Mouse (Mus musculus): ENCODE data around the gene Trim68. TPM values are rescaled to one million over a fixed set of nuclear protein-coding genes. Genes with fewer than 3 reads are reported as not detected.

Gene Trim68
- 10.8 and 13.9 TPM in 2 replicates for polyA plus RNA-seq (2012; rRNA removed)

GRCm38 (mm10) chr7:102686944-102687501 lies at the start of gene Trim68:
Gene Trim68, minus strand, starts transcription at chr7:102687327.

DNA sequence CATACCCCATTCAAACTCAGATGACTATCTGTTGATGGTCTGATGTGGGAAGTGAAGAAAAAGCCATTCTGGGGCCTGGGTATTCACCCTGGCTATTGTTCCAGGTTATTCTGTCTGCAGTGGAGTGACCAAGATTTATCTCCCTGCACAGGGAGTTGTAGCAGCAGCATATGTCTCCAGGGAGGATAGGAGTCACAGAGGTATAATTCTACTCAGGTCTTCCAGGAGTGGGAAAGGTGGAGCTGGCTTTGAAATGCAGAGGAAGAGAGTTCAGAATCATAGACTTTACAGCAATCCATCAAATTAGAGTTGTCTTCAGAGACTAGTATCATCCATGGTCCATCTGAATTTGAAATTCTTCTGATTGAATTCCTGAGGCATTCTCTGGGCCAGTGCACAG lies 40.3 kb upstream of the Trim68 start, which contains the start of gene Olfr559:
Olfr559 (minus strand) TSS at position 101 of the 400 bp plus-strand sequence.

GRCm38 (mm10) chr7:102718970-102719369 lies 31.8 kb upstream of the Trim68 start, which contains the start of gene Olfr33:
Gene Olfr33, minus strand, starts transcription at chr7:102719070.

DNA sequence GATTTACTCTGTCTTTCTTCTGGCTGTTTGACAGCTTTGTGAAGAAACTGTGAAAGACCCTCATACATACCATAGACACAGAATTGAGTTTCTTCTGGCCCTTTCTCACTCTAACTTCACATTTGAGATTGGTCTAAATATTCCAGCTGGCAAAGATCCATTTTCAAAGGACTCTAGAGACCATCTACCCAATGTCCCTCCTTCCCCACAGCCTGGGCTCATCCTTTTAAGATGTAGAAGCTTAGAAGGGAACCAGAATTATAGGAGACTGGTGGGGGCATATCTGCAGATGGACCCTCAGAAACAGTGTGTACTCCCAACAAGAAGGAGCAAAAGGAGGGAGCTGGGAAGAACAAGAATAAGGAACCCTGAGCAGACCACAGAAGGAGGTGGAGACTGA lies 14.8 kb upstream of the Trim68 start, which contains the start of gene Olfr558:
Olfr558 (plus strand) TSS at position 301 of the 400 bp plus-strand sequence.

DNA sequence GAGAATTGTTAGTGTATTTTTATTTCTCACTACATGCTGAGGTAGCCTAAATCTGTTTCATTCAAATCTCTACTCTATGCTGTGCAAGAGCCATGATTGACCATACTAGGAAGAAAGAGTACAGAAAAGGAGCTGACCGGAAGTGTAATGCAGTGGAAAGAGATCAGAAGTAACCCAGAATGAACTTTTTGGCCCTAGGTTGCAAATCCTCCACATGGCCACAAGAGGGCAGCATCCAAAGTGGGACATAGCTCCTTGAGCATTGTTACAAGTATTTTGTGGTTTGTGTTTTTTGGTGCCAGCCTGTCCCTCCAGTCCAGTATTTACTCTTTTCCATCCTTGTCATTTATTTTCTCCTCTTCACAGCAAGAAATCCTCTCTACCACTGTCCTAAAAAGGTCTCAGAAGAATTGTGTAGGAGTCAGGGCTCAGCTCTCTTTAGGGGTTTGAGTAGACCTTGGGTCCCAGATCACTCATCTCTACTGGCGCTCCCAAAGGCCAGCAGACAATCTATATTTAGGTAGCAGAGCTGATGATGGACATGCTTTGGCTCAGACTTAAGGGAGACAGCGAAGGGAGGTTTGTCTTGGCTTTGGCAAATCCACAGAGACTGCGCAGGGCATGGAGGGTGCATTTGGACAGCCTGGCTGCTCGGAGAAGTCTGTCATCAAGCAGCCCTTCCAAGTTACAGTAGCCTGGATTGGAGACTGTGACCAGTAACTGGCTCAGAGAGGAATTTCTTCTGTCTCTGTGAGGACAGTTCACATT lies 8.4 kb upstream of the Trim68 start, which contains the start of gene Olfr557:
Olfr557 (plus strand) TSS at position 553 of the 768 bp plus-strand sequence.

GRCm38 (mm10) chr7:102664599-102664998 lies 22.5 kb downstream of the Trim68 start, which contains the start of gene Olfr556:
Gene Olfr556, plus strand, starts transcription at chr7:102664899.

GRCm38 (mm10) chr7:102658523-102658922 lies 28.6 kb downstream of the Trim68 start, which contains the start of gene Olfr555:
Gene Olfr555, plus strand, starts transcription at chr7:102658823.

DNA sequence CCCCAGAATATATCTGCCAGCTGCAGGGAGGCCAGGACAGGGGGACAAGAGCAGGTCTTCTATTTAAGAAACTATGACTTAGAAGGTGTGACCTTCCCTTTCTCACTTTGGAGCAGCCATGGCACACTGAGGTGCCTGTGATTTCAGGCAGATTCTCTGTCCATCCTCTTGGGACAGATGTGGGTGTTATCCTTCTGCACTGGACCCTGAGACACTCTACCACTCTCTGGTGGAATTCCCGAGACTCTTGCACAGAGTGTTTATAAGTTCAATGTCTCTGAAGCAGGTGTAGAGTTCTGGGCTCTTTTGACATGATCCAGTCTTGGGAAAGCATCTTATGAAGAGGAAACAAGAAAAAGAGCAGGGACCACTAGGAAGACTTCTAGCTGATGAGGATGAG lies 49.0 kb downstream of the Trim68 start, which contains the start of gene Olfr554:
Olfr554 (plus strand) TSS at position 301 of the 400 bp plus-strand sequence.

Other genes starting within 250 kb of the Trim68 start
- gene Rrm1, start 245.6 kb downstream of the Trim68 start, polyA plus RNA-seq (2012; rRNA removed) = 6.2 and 7.1 TPM in 2 replicates
- not detected in 2 replicates for gene Olfr543, start 205.6 kb downstream of the Trim68 start, polyA plus RNA-seq (2012; rRNA removed)
- not detected in 2 replicates for gene Olfr544, start 199.0 kb downstream of the Trim68 start, polyA plus RNA-seq (2012; rRNA removed)
- gene Olfr545, start 187.8 kb downstream of the Trim68 start, polyA plus RNA-seq (2012; rRNA removed) = not detected in 2 replicates
- not detected in 2 replicates for gene Olfr547, start 152.6 kb downstream of the Trim68 start, polyA plus RNA-seq (2012; rRNA removed)
- not detected in 2 replicates for gene Olfr548-ps1, start 146.4 kb downstream of the Trim68 start, polyA plus RNA-seq (2012; rRNA removed)
- not detected in 2 replicates for gene Olfr549, start 137.5 kb downstream of the Trim68 start, polyA plus RNA-seq (2012; rRNA removed)
- 3.3 and 3.5 TPM in 2 replicates for gene Trim21, start 121.8 kb downstream of the Trim68 start, polyA plus RNA-seq (2012; rRNA removed)
- 0.32 TPM in 1 of 2 replicates, not detected in the other for gene Olfr550, start 115.9 kb downstream of the Trim68 start, polyA plus RNA-seq (2012; rRNA removed)
- not detected in 2 replicates for gene Olfr551, start 95.4 kb downstream of the Trim68 start, polyA plus RNA-seq (2012; rRNA removed)
- not detected in 2 replicates for gene Olfr552, start 89.6 kb downstream of the Trim68 start, polyA plus RNA-seq (2012; rRNA removed)
- gene Olfr553, start 69.1 kb downstream of the Trim68 start, polyA plus RNA-seq (2012; rRNA removed) = not detected in 2 replicates
- gene Olfr554, start 48.9 kb downstream of the Trim68 start, polyA plus RNA-seq (2012; rRNA removed) = not detected in 2 replicates
- gene Olfr555, start 28.5 kb downstream of the Trim68 start, polyA plus RNA-seq (2012; rRNA removed) = not detected in 2 replicates
- gene Olfr556, start 22.4 kb downstream of the Trim68 start, polyA plus RNA-seq (2012; rRNA removed) = not detected in 2 replicates
- not detected in 2 replicates for gene Olfr557, start 8.6 kb upstream of the Trim68 start, polyA plus RNA-seq (2012; rRNA removed)
- gene Olfr558, start 14.9 kb upstream of the Trim68 start, polyA plus RNA-seq (2012; rRNA removed) = 0.90 and 1.6 TPM in 2 replicates
- gene Olfr33, start 31.7 kb upstream of the Trim68 start, polyA plus RNA-seq (2012; rRNA removed) = 0.12 and 0.20 TPM in 2 replicates
- gene Olfr559, start 40.2 kb upstream of the Trim68 start, polyA plus RNA-seq (2012; rRNA removed) = not detected in 2 replicates
- 0.14 and 0.16 TPM in 2 replicates for gene Olfr560, start 72.0 kb upstream of the Trim68 start, polyA plus RNA-seq (2012; rRNA removed)
- 7.7 and 9.7 TPM in 2 replicates for gene Olfr78, start 72.1 kb upstream of the Trim68 start, polyA plus RNA-seq (2012; rRNA removed)
- gene Olfr561, start 83.9 kb upstream of the Trim68 start, polyA plus RNA-seq (2012; rRNA removed) = not detected in 2 replicates
- gene Olfr564, start 116.2 kb upstream of the Trim68 start, polyA plus RNA-seq (2012; rRNA removed) = not detected in 2 replicates
- not detected in 2 replicates for gene Olfr566, start 171.4 kb upstream of the Trim68 start, polyA plus RNA-seq (2012; rRNA removed)
- gene Olfr568, start 189.8 kb upstream of the Trim68 start, polyA plus RNA-seq (2012; rRNA removed) = not detected in 2 replicates
- not detected in 2 replicates for gene Olfr569, start 203.6 kb upstream of the Trim68 start, polyA plus RNA-seq (2012; rRNA removed)
- not detected in 2 replicates for gene Olfr570, start 207.2 kb upstream of the Trim68 start, polyA plus RNA-seq (2012; rRNA removed)
- gene Olfr571, start 230.2 kb upstream of the Trim68 start, polyA plus RNA-seq (2012; rRNA removed) = not detected in 2 replicates
- not detected in 2 replicates for gene Olfr572, start 237.1 kb upstream of the Trim68 start, polyA plus RNA-seq (2012; rRNA removed)

Measured in colon, adult 2 months (tissue).